Mouse (Mus musculus) myocyte (in vitro differentiated cells): ENCODE data around the gene Lpcat1.

ENCODE experiments used
- CEBPB ChIP-seq: IDR thresholded peaks from 2 replicates; pipeline ENCODE4 v1.6.1; 2011; ENCODE audit warnings: mild to moderate bottlenecking, moderate library complexity; ENCODE audit not compliant: poor library complexity, insufficient read depth, severe bottlenecking
- E2F4 ChIP-seq: IDR thresholded peaks from one replicate; pipeline ENCODE4 v1.6.1; 2011; ENCODE audit warnings: mild to moderate bottlenecking, control low read depth, moderate library complexity; ENCODE audit not compliant: insufficient read depth
- POLR2A ChIP-seq: IDR thresholded peaks from one replicate; pipeline ENCODE4 v1.6.1; 2011; ENCODE audit warnings: low read depth, mild to moderate bottlenecking, control low read depth, moderate library complexity; ENCODE audit not compliant: insufficient read length
- POLR2AphosphoS2 ChIP-seq: IDR thresholded peaks from one replicate; pipeline ENCODE4 v1.6.1; 2011; ENCODE audit warnings: low read depth, control low read depth; ENCODE audit not compliant: insufficient read length
- REST ChIP-seq: IDR thresholded peaks from one replicate; pipeline ENCODE4 v1.6.1; 2011; ENCODE audit warnings: mild to moderate bottlenecking, control low read depth, moderate library complexity; ENCODE audit not compliant: insufficient read depth, insufficient read length
- SRF ChIP-seq: IDR thresholded peaks from one replicate; pipeline ENCODE4 v1.6.1; 2011; ENCODE audit warnings: low read depth; ENCODE audit not compliant: control insufficient read depth, insufficient read length

GRCm38 (mm10) chr13:73484171-73484570 is 17.2 kb downstream of the Lpcat1 start:
- TF ChIP-seq SRF, result no peak
- TF ChIP-seq POLR2A, result no peak
- TF ChIP-seq REST, result no peak
- TF ChIP-seq E2F4, result no peak
- TF ChIP-seq POLR2AphosphoS2, result no peak
- TF ChIP-seq CEBPB, result no peak
